Mouse (Mus musculus) embryonic fibroblast, embryonic 13.5 days (primary cell): ENCODE data around the gene Nfkb2. TPM values are rescaled to one million over a fixed set of nuclear protein-coding genes. Genes with fewer than 3 reads are reported as not detected.
A peak's percentile ranks its signal among the peaks of the same experiment; 100 is the strongest.

Experiments
- H3K27ac ChIP-seq: 2 replicates; pipeline ENCODE4 v1.5.1; 2012; ENCODE audit warnings: low read length, control low read depth, inconsistent platforms; ENCODE audit not compliant: insufficient read depth
- H3K4me1 ChIP-seq: 2 replicates; pipeline ENCODE4 v1.6.1; 2011; ENCODE audit warnings: low read length; ENCODE audit not compliant: control insufficient read depth, insufficient read depth
- H3K4me3 ChIP-seq: 2 replicates; pipeline ENCODE4 v1.5.1; 2011; ENCODE audit warnings: mild to moderate bottlenecking, control low read depth, low read length; ENCODE audit not compliant: insufficient read depth
- CTCF ChIP-seq: IDR thresholded peaks from 2 replicates; pipeline ENCODE4 v1.5.1; 2011; ENCODE audit warnings: mild to moderate bottlenecking, control low read depth, low read length, moderate library complexity, borderline replicate concordance; ENCODE audit not compliant: insufficient read depth
- POLR2A ChIP-seq: IDR thresholded peaks from 2 replicates; pipeline ENCODE4 v1.6.1; 2011; ENCODE audit warnings: low read depth, mild to moderate bottlenecking, control low read depth, low read length, moderate library complexity
- polyA plus RNA-seq: library from polyadenylated mRNA; stranded (reverse); fragments of >200 nt; gene quantifications from 2 replicates; pipeline ENCODE4 v1.2.4, GENCODE M21; 2011; ENCODE audit warnings: low read depth; ENCODE audit not compliant: missing spikeins, insufficient read length

Gene Nfkb2
- polyA plus RNA-seq, 1 experiment: 42.3 TPM

DNA sequence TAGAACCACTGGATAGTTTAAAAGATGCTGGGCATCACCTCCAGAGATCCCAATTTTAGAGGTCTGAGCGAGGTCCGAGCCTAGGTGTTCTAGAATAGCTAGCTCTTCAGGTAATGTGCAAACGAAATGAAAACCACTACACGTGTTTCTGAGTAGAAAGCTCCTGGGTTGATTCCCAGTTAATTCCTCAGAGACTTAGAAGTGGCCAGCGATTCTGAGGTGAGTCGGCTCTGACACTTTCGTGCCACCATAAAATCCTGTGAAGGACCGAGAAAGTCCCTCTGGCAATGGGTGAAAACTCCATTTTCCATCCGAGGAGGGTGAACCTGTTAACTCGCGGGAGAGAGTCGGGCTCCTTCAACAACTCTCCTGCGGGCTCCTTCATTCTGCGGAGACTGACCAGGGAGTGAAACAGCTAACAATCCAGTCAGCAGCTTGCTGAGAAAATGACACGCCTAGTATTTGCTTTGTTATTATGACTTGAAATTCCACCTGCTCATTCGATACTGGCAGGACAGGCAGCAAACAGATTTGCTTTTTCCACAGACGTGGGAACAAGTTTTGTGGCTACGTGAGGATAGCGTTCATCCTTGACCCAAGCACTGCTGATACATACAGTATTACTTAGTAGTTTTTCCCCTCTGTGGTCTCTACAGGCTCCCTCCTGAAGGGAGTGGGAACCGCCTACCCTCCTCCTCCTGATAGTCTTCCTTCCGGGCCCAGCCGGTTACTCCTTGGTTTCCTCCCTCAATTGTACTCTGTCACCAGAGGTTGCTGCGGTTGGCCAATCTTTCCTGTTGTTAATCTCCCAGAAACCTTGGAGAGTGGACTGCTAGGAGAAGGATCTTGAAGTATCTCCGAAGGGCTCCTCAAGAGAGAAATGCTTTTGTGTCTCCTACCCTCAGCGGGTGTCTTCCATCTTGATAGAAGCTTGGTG, 53.5 kb downstream of the Nfkb2 start:
- no peak for TF ChIP-seq CTCF
- no peak for TF ChIP-seq POLR2A
- no peak overlapping the region for H3K27ac ChIP-seq
- peaks cover 2% of the 10 kb centered on the region; the same call in 1 of the 2 replicates for H3K4me1 ChIP-seq
- H3K4me3 ChIP-seq: peak overlapping the region; percentile 29

DNA sequence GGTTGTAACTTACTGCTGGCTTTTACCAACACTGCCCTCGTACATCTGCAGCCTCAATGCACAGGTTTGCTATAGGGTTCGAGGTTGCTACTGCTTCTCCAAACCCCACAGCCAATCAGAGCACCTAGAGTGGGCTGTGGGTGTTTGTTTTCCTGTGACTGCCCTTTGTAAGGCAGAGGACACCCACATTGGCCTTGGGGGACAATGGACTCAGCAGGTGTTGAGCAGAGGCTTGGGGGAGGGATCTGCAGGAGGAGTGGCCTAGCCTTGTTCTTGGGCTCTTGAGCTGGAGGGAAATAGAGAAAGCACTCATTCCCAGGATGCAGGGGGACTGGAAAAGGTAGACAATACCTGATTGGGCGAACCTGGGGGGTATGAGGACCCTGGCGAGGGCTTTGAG, 54.3 kb downstream of the Nfkb2 start:
- Histone ChIP-seq H3K4me1 (no peaks in the 10 kb centered on the region; the same call in 1 of the 2 replicates), H3K4me3 (no peak overlapping the region), H3K27ac (no peak overlapping the region)
- TF ChIP-seq POLR2A (no peak), CTCF (no peak)

Other genes starting within 250 kb of the Nfkb2 start
- gene Nolc1, start 228.5 kb upstream of the Nfkb2 start, polyA plus RNA-seq: 56.2 and 57.1 TPM in 2 replicates
- not detected in 2 replicates for gene Elovl3, start 172.4 kb upstream of the Nfkb2 start, polyA plus RNA-seq
- not detected in 2 replicates for gene Pitx3, start 156.0 kb upstream of the Nfkb2 start, polyA plus RNA-seq
- gene Gbf1, start 151.8 kb upstream of the Nfkb2 start, polyA plus RNA-seq: 64.8 and 86.4 TPM in 2 replicates
- 1.5 and 2.7 TPM in 2 replicates for gene Psd, start 22.8 kb downstream of the Nfkb2 start, polyA plus RNA-seq
- 3.2 and 3.9 TPM in 2 replicates for gene Fbxl15, start 23.9 kb downstream of the Nfkb2 start, polyA plus RNA-seq
- 62.4 and 67.7 TPM in 2 replicates for gene Cuedc2, start 34.4 kb downstream of the Nfkb2 start, polyA plus RNA-seq
- gene Mfsd13a, start 36.8 kb downstream of the Nfkb2 start, polyA plus RNA-seq: 1.3 and 1.6 TPM in 2 replicates
- gene 2310034G01Rik, start 46.0 kb downstream of the Nfkb2 start, polyA plus RNA-seq: 0.48 and 0.51 TPM in 2 replicates
- gene Actr1a, start 91.4 kb downstream of the Nfkb2 start, polyA plus RNA-seq: 117 and 130 TPM in 2 replicates
- 19.8 and 22.0 TPM in 2 replicates for gene Sufu, start 92.6 kb downstream of the Nfkb2 start, polyA plus RNA-seq
- gene Trim8, start 197.4 kb downstream of the Nfkb2 start, polyA plus RNA-seq: 22.1 and 25.9 TPM in 2 replicates